Mouse (Mus musculus): ENCODE results near the gene Il5.

DNA sequence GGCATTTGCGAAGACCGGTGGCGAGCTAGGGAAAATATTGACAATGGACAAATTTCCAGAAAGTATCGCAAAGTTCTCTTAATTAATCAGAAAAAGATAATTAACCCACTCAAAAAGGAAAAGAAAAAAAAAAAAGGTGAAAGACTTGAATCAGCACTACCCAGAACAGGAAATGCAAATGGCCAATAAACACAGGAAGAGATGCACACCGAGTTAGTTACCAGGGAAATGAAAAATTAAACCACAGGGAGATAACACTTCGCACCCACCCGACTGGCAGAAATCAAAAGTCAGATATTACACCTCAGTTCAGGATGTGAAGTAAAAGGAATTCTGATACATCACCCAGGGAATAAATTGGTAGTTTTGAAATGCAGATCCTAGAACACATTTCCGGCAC lies 11.7 kb downstream of the Il5 start:
- TF ChIP-seq CTCF (IDR thresholded peaks at IDR 0.05; ENCODE audit: control insufficient read depth, insufficient read depth, insufficient read length) (no peak), CEBPB (IDR thresholded peaks at IDR 0.05; ENCODE audit: low read depth) (no peak), USF1 (IDR thresholded peaks at IDR 0.05; ENCODE audit: low read depth) (no peak), MAX (IDR thresholded peaks at IDR 0.05) (no peak), FOSL1 (IDR thresholded peaks at IDR 0.05; ENCODE audit: insufficient read depth, low read length, poor library complexity, severe bottlenecking) (no peak)

Measured in C2C12 (cell line).